ENCODE assay signal across 8 mouse cellular contexts in genomic region chr12:54060732-54061131, GRCm38 (mm10).
DNase-seq lines count a peak whose midpoint lies in the region; ATAC-seq and TF ChIP-seq lines count a peak whose summit lies in the region.

No protein-coding gene starts in this region.

- H3K4me3 ChIP-seq in heart, adult 2 months: no peak overlapping the region
- no peak overlapping the region for H3K4me3 ChIP-seq in heart, embryonic 11.5 days (ENCODE audit: low read depth, low read length)
- H3K4me3 ChIP-seq in testis, adult 2 months (ENCODE audit: control insufficient read depth, low read depth, low read length): no peak overlapping the region

- no peaks in the 10 kb centered on the region for H3K36me3 ChIP-seq in heart, adult 2 months (ENCODE audit: control insufficient read depth, insufficient read depth, low read length)
- no peaks in the 10 kb centered on the region for H3K36me3 ChIP-seq in heart, embryonic 11.5 days (ENCODE audit: control insufficient read depth, insufficient read depth, low read length)
- no peaks in the 10 kb centered on the region for H3K36me3 ChIP-seq in testis, adult 2 months (ENCODE audit: control insufficient read depth, insufficient read depth, low read length)

- TF ChIP-seq EP300 in heart, adult 2 months (IDR thresholded peaks at IDR 0.05; ENCODE audit: insufficient read depth, low read depth, low read length): no peak

- no peak overlapping the region for H3K27ac ChIP-seq in heart, adult 2 months
- no peak overlapping the region for H3K27ac ChIP-seq in heart, embryonic 11.5 days (ENCODE audit: low read depth, low read length)
- H3K27ac ChIP-seq in testis, adult 2 months (ENCODE audit: control insufficient read depth, insufficient read depth, low read depth, low read length): no peak overlapping the region

- no peak overlapping the region for H3K4me2 ChIP-seq in heart, embryonic 11.5 days

- no peaks in the 10 kb centered on the region for H3K4me1 ChIP-seq in heart, adult 2 months (ENCODE audit: control insufficient read depth, insufficient read depth, low read length)
- H3K4me1 ChIP-seq in heart, embryonic 11.5 days (ENCODE audit: control insufficient read depth, insufficient read depth, low read length): no peaks in the 10 kb centered on the region
- H3K4me1 ChIP-seq in testis, adult 2 months (ENCODE audit: control insufficient read depth, insufficient read depth, low read length): no peaks in the 10 kb centered on the region

- intact Hi-C loops in heart, adult 2 months (cut with DNase I): loop anchor here (2.0 kb wide), 1 partner anchor 1150 kb away; no protein-coding TSS in a partner anchor
- intact Hi-C loops in left cerebral cortex, postnatal 4 days (cut with DNase I): loop anchor here (5.0 kb wide), 2 partner anchors 808 to 1143 kb away; no protein-coding TSS in a partner anchor

- H3K9ac ChIP-seq in heart, adult 2 months (ENCODE audit: low read depth, low read length): no peak overlapping the region
- no peak overlapping the region for H3K9ac ChIP-seq in heart, embryonic 11.5 days (ENCODE audit: low read depth, low read length)

- H3K79me2 ChIP-seq in heart, adult 2 months (replicated peaks; ENCODE audit: control insufficient read depth, insufficient read depth, low read length): no peaks in the 10 kb centered on the region

- peak; percentile 97; the same call in 1 of the 2 replicates for TF ChIP-seq CTCF in heart, adult 2 months (IDR thresholded peaks at IDR 0.05)
- peak; percentile 78; the same call in 1 of the 2 replicates for TF ChIP-seq CTCF in testis, adult 2 months (IDR thresholded peaks at IDR 0.05; ENCODE audit: control insufficient read depth, insufficient read depth, insufficient replicate concordance, low read depth, low read length)

- no peaks in the 10 kb centered on the region for H3K27me3 ChIP-seq in heart, adult 2 months (ENCODE audit: control insufficient read depth, insufficient read depth, low read length)
- no peaks in the 10 kb centered on the region for H3K27me3 ChIP-seq in heart, embryonic 11.5 days (ENCODE audit: control insufficient read depth, insufficient read depth, low read length)
- no peaks in the 10 kb centered on the region for H3K27me3 ChIP-seq in testis, adult 2 months (ENCODE audit: control insufficient read depth, insufficient read depth, low read length)

- peak; percentile 45 to 74 for DNase-seq in heart, adult 2 months
- DNase-seq in cerebellum, postnatal 25 days: peak; percentile 56 to 76
- peak; percentile 54 for DNase-seq in gastrocnemius, adult 18-20 months (ENCODE audit: low spot score)
- peak; percentile 14 for DNase-seq in kidney, adult 11 months
- DNase-seq in left cerebral cortex, postnatal 4 days: peak; percentile 90
- DNase-seq in neural tube, embryonic 10.5 days (ENCODE audit: extremely low spot score, low spot score): peak; percentile 87

- 16% methylated on average over 8 of the region's 8 CpGs for WGBS in heart, adult 2 months
- WGBS in heart, embryonic 11.5 days (ENCODE audit: insufficient replicate concordance): 18% methylated on average over 8 of the region's 8 CpGs

- no peak for ATAC-seq in heart, embryonic 11.5 days (replicated peaks; ENCODE audit: insufficient number of reproducible peaks, low FRiP score, low TSS enrichment)

- no peak for TF ChIP-seq POLR2A in heart, adult 2 months (IDR thresholded peaks at IDR 0.05; ENCODE audit: insufficient read depth, low read depth, low read length)
- TF ChIP-seq POLR2A in testis, adult 2 months (IDR thresholded peaks at IDR 0.05; ENCODE audit: control insufficient read depth, low read depth, low read length): no peak

- H3K9me3 ChIP-seq in heart, embryonic 11.5 days (replicated peaks; ENCODE audit: control insufficient read depth, low read length): no peaks in the 10 kb centered on the region

Comparison
In these comparisons a context has a peak if more than half of its experiments do, and no peak if none do; other contexts are left out.
1. DNase-seq: peak in every context shown above with its lines; median percentile 90 in left cerebral cortex, postnatal 4 days; 87 in neural tube, embryonic 10.5 days; 66 in cerebellum, postnatal 25 days; 60 in heart, adult 2 months; 54 in gastrocnemius, adult 18-20 months; 14 in kidney, adult 11 months.